Mouse (Mus musculus): ENCODE data around the gene Me3. TPM values are rescaled to one million over a fixed set of nuclear protein-coding genes. Genes with fewer than 3 reads are reported as not detected.

The Me3 gene
- polyA plus RNA-seq (2016; fragmentation: Nextera tagmentation; extraction: Ambion mirVana) = 1.1 and 1.9 TPM in 2 replicates

- Histone ChIP-seq H3K9ac (peak within 1 kb of the TSS; percentile 76), H3K36me3 (no peaks in the 10 kb centered on the region), H3K27me3 (replicated peaks) (no peaks in the 10 kb centered on the region), H3K27ac (no peak within 1 kb of the TSS), H3K4me1 (peaks cover 7% of the 10 kb centered on the region; the same call in 1 of the 2 replicates), H3K4me2 (replicated peaks) (peak within 1 kb of the TSS; percentile 100), H3K4me3 (peak within 1 kb of the TSS; percentile 67), H3K9me3 (no peaks in the 10 kb centered on the region)
- ATAC-seq (ENCODE audit: low FRiP score, low read depth) = peak; percentile 82
- WGBS = 5% methylated on average over 49 of the region's 49 CpGs
Measured at GRCm38 (mm10) chr7:89632342-89633251, at the start of gene Me3. TSS of gene Me3 (plus strand) at chr7:89632392.

- Histone ChIP-seq H3K27ac (no peak overlapping the region), H3K9ac (no peak overlapping the region), H3K27me3 (replicated peaks) (no peaks in the 10 kb centered on the region), H3K36me3 (no peaks in the 10 kb centered on the region), H3K4me3 (no peak overlapping the region), H3K4me2 (replicated peaks) (no peak overlapping the region), H3K4me1 (no peaks in the 10 kb centered on the region), H3K9me3 (no peaks in the 10 kb centered on the region)
- 87% methylated on average over 5 of the region's 5 CpGs for WGBS
- ATAC-seq (ENCODE audit: low FRiP score, low read depth) = no peak
Measured at GRCm38 (mm10) chr7:89590039-89590438, 42.2 kb upstream of the Me3 start.

GRCm38 (mm10) chr7:89590542-89591251 lies 41.5 kb upstream of the Me3 start:
- WGBS = 83% methylated on average over 3 of the region's 3 CpGs
- H3K4me3 ChIP-seq = no peak overlapping the region
- no peaks in the 10 kb centered on the region for H3K9me3 ChIP-seq
- H3K4me1 ChIP-seq = no peaks in the 10 kb centered on the region
- H3K27me3 ChIP-seq (replicated peaks) = no peaks in the 10 kb centered on the region
- no peak overlapping the region for H3K4me2 ChIP-seq (replicated peaks)
- no peak for ATAC-seq (ENCODE audit: low FRiP score, low read depth)
- H3K36me3 ChIP-seq = no peaks in the 10 kb centered on the region
- no peak overlapping the region for H3K27ac ChIP-seq
- no peak overlapping the region for H3K9ac ChIP-seq

- no peak overlapping the region for H3K9ac ChIP-seq
- H3K9me3 ChIP-seq = no peaks in the 10 kb centered on the region
- no peaks in the 10 kb centered on the region for H3K36me3 ChIP-seq
- no peak overlapping the region for H3K4me2 ChIP-seq (replicated peaks)
- no peaks in the 10 kb centered on the region for H3K4me1 ChIP-seq
- no peak overlapping the region for H3K27ac ChIP-seq
- ATAC-seq (ENCODE audit: low FRiP score, low read depth) = no peak
- no peak overlapping the region for H3K4me3 ChIP-seq
- H3K27me3 ChIP-seq (replicated peaks) = no peaks in the 10 kb centered on the region
- 94% methylated on average over 2 of the region's 2 CpGs for WGBS
Measured at GRCm38 (mm10) chr7:89595813-89596212, 36.4 kb upstream of the Me3 start.

- Histone ChIP-seq H3K4me3 (no peak overlapping the region), H3K27me3 (replicated peaks) (no peaks in the 10 kb centered on the region), H3K27ac (no peak overlapping the region), H3K4me2 (replicated peaks) (no peak overlapping the region), H3K9me3 (no peaks in the 10 kb centered on the region), H3K9ac (no peak overlapping the region), H3K4me1 (no peaks in the 10 kb centered on the region), H3K36me3 (no peaks in the 10 kb centered on the region)
- WGBS = 88% methylated on average over 8 of the region's 8 CpGs
- ATAC-seq (ENCODE audit: low FRiP score, low read depth) = no peak
Measured at GRCm38 (mm10) chr7:89605589-89606536, 26.3 kb upstream of the Me3 start.

- 95% methylated on average over 6 of the region's 6 CpGs for whole genome bisulfite sequencing
- Histone ChIP-seq H3K4me2 (replicated peaks) (no peak overlapping the region), H3K4me3 (no peak overlapping the region), H3K27ac (no peak overlapping the region), H3K4me1 (no peaks in the 10 kb centered on the region), H3K9ac (no peak overlapping the region), H3K27me3 (replicated peaks) (no peaks in the 10 kb centered on the region), H3K9me3 (no peaks in the 10 kb centered on the region), H3K36me3 (no peaks in the 10 kb centered on the region)
- ATAC-seq (ENCODE audit: low FRiP score, low read depth) = no peak
Measured at GRCm38 (mm10) chr7:89607329-89607728, 24.9 kb upstream of the Me3 start.

GRCm38 (mm10) chr7:89611236-89611635 lies 21.0 kb upstream of the Me3 start:
- no peak overlapping the region for H3K27ac ChIP-seq
- no peaks in the 10 kb centered on the region for H3K27me3 ChIP-seq (replicated peaks)
- ATAC-seq (ENCODE audit: low FRiP score, low read depth) = no peak
- no peaks in the 10 kb centered on the region for H3K9me3 ChIP-seq
- no peak overlapping the region for H3K9ac ChIP-seq
- WGBS = 90% methylated on average over 7 of the region's 7 CpGs
- no peak overlapping the region for H3K4me3 ChIP-seq
- H3K36me3 ChIP-seq = no peaks in the 10 kb centered on the region
- no peak overlapping the region for H3K4me2 ChIP-seq (replicated peaks)
- no peaks in the 10 kb centered on the region for H3K4me1 ChIP-seq

GRCm38 (mm10) chr7:89616235-89616634 lies 16.0 kb upstream of the Me3 start:
- 91% methylated on average over 6 of the region's 6 CpGs for WGBS

GRCm38 (mm10) chr7:89623331-89623730 lies 8.9 kb upstream of the Me3 start:
- Histone ChIP-seq H3K9me3 (no peaks in the 10 kb centered on the region), H3K4me2 (replicated peaks) (no peak overlapping the region), H3K27me3 (replicated peaks) (no peaks in the 10 kb centered on the region), H3K36me3 (no peaks in the 10 kb centered on the region), H3K4me3 (no peak overlapping the region), H3K4me1 (peaks cover 4% of the 10 kb centered on the region; the same call in 1 of the 2 replicates), H3K9ac (no peak overlapping the region), H3K27ac (no peak overlapping the region)
- 82% methylated on average over 4 of the region's 4 CpGs for WGBS
- no peak for ATAC-seq (ENCODE audit: low FRiP score, low read depth)

More at GRCm38 (mm10) chr7:89616235-89616634, 16.0 kb upstream of the Me3 start:
- Histone ChIP-seq H3K36me3 (no peaks in the 10 kb centered on the region), H3K4me1 (no peaks in the 10 kb centered on the region), H3K9me3 (no peaks in the 10 kb centered on the region), H3K4me3 (no peak overlapping the region), H3K4me2 (replicated peaks) (no peak overlapping the region), H3K27me3 (replicated peaks) (no peaks in the 10 kb centered on the region), H3K27ac (no peak overlapping the region), H3K9ac (no peak overlapping the region)
- ATAC-seq (ENCODE audit: low FRiP score, low read depth) = no peak

- no peaks in the 10 kb centered on the region for H3K27me3 ChIP-seq (replicated peaks)
- no peak overlapping the region for H3K9ac ChIP-seq
- ATAC-seq (ENCODE audit: low FRiP score, low read depth) = no peak
- no peak overlapping the region for H3K4me2 ChIP-seq (replicated peaks)
- H3K36me3 ChIP-seq = no peaks in the 10 kb centered on the region
- no peaks in the 10 kb centered on the region for H3K9me3 ChIP-seq
- H3K4me3 ChIP-seq = no peak overlapping the region
- H3K27ac ChIP-seq = no peak overlapping the region
- peaks cover 7% of the 10 kb centered on the region; the same call in 1 of the 2 replicates for H3K4me1 ChIP-seq
Measured at GRCm38 (mm10) chr7:89627393-89627792, 4.8 kb upstream of the Me3 start.

GRCm38 (mm10) chr7:89628006-89628405 lies 4.2 kb upstream of the Me3 start:
- WGBS = 6% methylated on average over 2 of the region's 2 CpGs
- Histone ChIP-seq H3K9ac (no peak overlapping the region), H3K4me1 (peaks cover 7% of the 10 kb centered on the region; the same call in 1 of the 2 replicates), H3K4me3 (no peak overlapping the region), H3K4me2 (replicated peaks) (no peak overlapping the region), H3K27me3 (replicated peaks) (no peaks in the 10 kb centered on the region), H3K9me3 (no peaks in the 10 kb centered on the region), H3K27ac (no peak overlapping the region), H3K36me3 (no peaks in the 10 kb centered on the region)
- ATAC-seq (ENCODE audit: low FRiP score, low read depth) = no peak

Measured in neural tube, embryonic 12.5 days (tissue).